Mouse (Mus musculus) cerebellum, adult 2 months (tissue): Measurements from ENCODE around the gene Rxfp3. TPM values are rescaled to one million over a fixed set of nuclear protein-coding genes. Genes with fewer than 3 reads are reported as not detected.

Source experiments
- DNase-seq, 2 experiments: peaks; one replicate each; pipeline ENCODE4 v3.0.0; 2021
- H3K27ac ChIP-seq: fragments of 200-500 bp; 2 replicates; pipeline ENCODE4 v1.5.1; 2012; ENCODE audit warnings: low read length, control low read depth, inconsistent platforms; ENCODE audit not compliant: insufficient read depth
- H3K27me3 ChIP-seq: fragments of 200-500 bp; 2 replicates; pipeline ENCODE4 v1.6.1; 2012; ENCODE audit warnings: inconsistent platforms, mild to moderate bottlenecking, low read length, moderate library complexity; ENCODE audit not compliant: control insufficient read depth, insufficient read depth
- H3K4me1 ChIP-seq: fragments of 200-500 bp; 2 replicates; pipeline ENCODE4 v1.6.1; 2011; ENCODE audit warnings: low read length; ENCODE audit not compliant: control insufficient read depth, insufficient read depth
- H3K4me3 ChIP-seq: fragments of 200-500 bp; replicated peaks from 2 replicates; pipeline ENCODE3; 2011; ENCODE audit warnings: mild to moderate bottlenecking, low read depth, low read length, control low read depth; ENCODE audit not compliant: insufficient read depth
- CTCF ChIP-seq: fragments of 200-500 bp; IDR thresholded peaks from 2 replicates; pipeline ENCODE4 v1.5.1; 2011; ENCODE audit warnings: low read depth, mild to moderate bottlenecking, control low read depth, low read length, moderate library complexity, borderline replicate concordance; ENCODE audit not compliant: insufficient read depth
- POLR2A ChIP-seq: fragments of 200-500 bp; IDR thresholded peaks from 2 replicates; pipeline ENCODE4 v1.6.1; 2011; ENCODE audit warnings: low read length, control low read depth, borderline replicate concordance; ENCODE audit not compliant: insufficient read depth
- WGBS: fragments of 180-500 bp; shearing (Covaris S2); methylation state at CpG from one replicate; pipeline ENCODE4 v1.1.7; 2018; 5-methylcytosine and 5-hydroxymethylcytosine counted together
- polyA plus RNA-seq: library from polyadenylated mRNA; depleted of rRNA; stranded (reverse); fragments of >200 nt; gene quantifications from 2 replicates; pipeline ENCODE4 v1.2.3, GENCODE M21; 2012

The Rxfp3 gene
- polyA plus RNA-seq, 1 experiment, result 0.33 TPM

DNA sequence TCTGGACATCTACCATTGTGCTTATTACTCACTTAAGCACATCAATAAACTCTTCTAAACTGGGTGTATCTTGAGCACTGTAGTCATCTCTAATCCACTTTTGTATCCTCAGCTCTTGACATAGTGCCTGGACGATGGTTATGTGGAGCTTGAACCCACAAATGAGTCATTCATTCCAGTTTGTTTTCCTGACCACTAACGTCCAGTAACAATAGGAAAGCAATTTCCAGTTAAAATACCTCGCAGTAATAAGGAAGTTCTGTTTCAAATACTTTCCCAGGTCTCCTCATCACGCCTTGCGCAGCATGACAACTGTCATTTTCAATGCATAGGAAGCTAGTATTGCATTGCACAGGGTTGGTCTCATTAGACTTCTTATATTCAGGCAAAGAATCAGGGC, 5.0 kb upstream of the Rxfp3 start:
- DNase-seq, result no peak
- no peak overlapping the region for H3K4me3 ChIP-seq
- H3K27me3 ChIP-seq, result no peaks in the 10 kb centered on the region
- 90% methylated on average over 5 of the region's 5 CpGs for WGBS
- no peaks in the 10 kb centered on the region for H3K4me1 ChIP-seq
- TF ChIP-seq POLR2A, result no peak
- TF ChIP-seq CTCF, result no peak
- no peak overlapping the region for H3K27ac ChIP-seq

GRCm38 (mm10) chr15:11041229-11041628, 3.4 kb upstream of the Rxfp3 start:
- Histone ChIP-seq H3K4me3 (no peak overlapping the region), H3K27ac (no peak overlapping the region), H3K27me3 (no peaks in the 10 kb centered on the region), H3K4me1 (no peaks in the 10 kb centered on the region; the same call in 1 of the 2 replicates)
- WGBS, result 22% methylated on average over 2 of the region's 2 CpGs
- TF ChIP-seq POLR2A (no peak), CTCF (no peak)
- DNase-seq, result no peak

DNA sequence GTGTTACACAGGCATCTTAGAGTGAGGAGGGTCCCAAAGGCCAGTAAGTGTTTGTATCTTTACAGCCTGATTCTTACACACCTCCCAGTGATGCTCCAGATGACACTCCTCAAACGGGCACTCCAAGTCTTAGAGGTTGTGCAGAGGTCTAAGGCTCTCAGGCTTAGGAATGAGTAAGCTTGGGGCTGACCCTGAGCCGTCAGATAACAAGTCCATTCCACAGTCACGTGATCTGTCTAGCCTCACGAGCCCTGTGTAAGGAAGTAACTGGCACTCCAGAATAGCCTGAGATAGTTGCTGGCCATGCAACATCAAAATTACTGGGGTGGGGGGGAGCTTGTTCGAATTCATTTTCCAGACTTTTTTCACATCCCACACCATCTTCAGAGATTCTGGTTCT, 2.3 kb upstream of the Rxfp3 start:
- H3K27ac ChIP-seq, result no peak overlapping the region
- no peak overlapping the region for H3K4me3 ChIP-seq
- no peaks in the 10 kb centered on the region; the same call in 1 of the 2 replicates for H3K4me1 ChIP-seq
- WGBS, result 79% methylated on average over 5 of the region's 5 CpGs
- no peaks in the 10 kb centered on the region; the same call in 1 of the 2 replicates for H3K27me3 ChIP-seq
- TF ChIP-seq CTCF, result no peak
- TF ChIP-seq POLR2A, result no peak
- no peak for DNase-seq

DNA sequence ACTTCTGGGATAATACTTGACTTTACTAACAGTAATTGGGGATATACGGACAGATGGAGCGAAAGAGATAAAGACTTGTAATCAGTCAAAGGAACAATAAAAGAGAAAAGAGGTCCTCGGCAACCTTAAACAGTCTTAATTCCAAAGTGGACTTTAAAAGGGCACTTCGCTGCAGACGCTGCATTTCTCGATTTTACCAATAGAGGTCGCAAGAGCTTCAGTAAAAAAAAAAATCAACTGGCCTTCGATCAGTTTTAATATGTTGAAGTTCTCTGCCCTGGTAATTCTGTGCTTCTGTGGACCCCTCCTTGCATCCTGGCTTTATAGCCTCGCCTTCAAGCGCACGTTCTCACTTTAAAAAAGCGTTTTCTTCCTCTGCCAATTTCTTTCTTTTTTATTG, 685 bp upstream of the Rxfp3 start:
- peak; percentile 24 to 26 for DNase-seq
- H3K27ac ChIP-seq, result no peak overlapping the region
- no peaks in the 10 kb centered on the region; the same call in 1 of the 2 replicates for H3K27me3 ChIP-seq
- H3K4me1 ChIP-seq, result no peaks in the 10 kb centered on the region; the same call in 1 of the 2 replicates
- H3K4me3 ChIP-seq, result no peak overlapping the region
- no peak for TF ChIP-seq POLR2A
- peak; percentile 40; the same call in 1 of the 2 replicates for TF ChIP-seq CTCF
- WGBS, result 2% methylated on average over 12 of the region's 12 CpGs

DNA sequence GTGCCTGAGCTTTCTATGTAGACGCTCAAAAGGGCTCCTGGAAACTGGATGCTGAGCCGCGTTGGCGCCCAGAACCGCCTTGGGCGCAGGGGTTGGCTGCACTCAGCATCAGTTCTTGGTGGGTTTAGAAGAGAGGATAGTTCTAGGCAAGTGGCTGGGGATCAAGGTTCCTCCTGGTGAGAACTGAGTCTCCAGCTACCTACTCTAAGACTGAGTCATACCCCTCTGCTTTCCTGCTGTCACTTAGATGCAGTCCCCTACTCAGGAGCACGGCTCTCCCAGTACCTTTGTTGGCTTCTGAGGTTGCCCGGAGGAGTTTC, 455 bp downstream of the Rxfp3 start:
- no peaks in the 10 kb centered on the region; the same call in 1 of the 2 replicates for H3K27me3 ChIP-seq
- no peak for DNase-seq
- no peaks in the 10 kb centered on the region; the same call in 1 of the 2 replicates for H3K4me1 ChIP-seq
- H3K27ac ChIP-seq, result no peak overlapping the region
- no peak overlapping the region for H3K4me3 ChIP-seq
- 2% methylated on average over 8 of the region's 8 CpGs for WGBS
- TF ChIP-seq POLR2A, result no peak
- no peak for TF ChIP-seq CTCF

DNA sequence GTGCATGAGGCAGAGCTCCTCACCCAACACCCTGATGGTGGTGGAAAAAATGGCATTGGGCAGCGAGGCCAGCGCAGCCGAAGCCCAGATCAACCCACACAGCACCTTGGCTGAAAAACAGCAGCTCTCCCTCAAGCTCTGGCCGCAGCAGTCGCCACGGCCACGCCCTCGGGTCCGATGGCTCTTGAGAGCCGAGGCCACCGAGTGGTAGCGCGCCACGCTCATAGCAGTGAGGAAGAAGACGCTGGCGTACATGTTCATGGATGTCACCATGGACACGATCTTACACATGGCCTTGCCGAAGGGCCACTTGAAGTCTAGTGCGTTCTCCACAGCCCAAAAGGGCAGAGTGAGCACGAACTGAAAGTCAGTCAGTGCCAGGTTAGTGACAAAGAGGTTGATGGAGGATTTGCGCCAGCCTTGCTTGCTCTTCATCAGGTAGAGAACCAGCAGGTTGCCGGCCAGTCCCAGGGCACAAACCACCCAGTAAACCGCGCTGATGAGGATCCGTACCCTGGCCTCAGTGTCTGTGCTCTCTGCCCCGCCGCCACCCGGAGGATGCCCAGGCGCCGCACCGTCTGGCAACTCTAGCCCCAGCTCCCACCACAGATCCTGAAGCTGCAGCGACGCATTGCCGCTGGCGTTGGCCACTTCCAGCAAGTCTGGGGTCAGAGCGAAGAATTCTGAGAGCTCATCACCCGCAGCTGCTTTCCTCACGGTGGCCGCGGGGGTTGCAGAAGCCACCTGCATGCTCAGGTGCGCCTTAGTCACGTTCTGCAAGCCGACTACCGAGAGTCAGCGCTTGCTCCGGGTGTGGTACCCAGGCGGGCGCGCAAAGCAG, 1.0 kb downstream of the Rxfp3 start:
- no peaks in the 10 kb centered on the region; the same call in 1 of the 2 replicates for H3K4me1 ChIP-seq
- H3K4me3 ChIP-seq, result peak overlapping the region; percentile 16
- peak in 1 of 2 experiments; percentile 6 for DNase-seq
- 2% methylated on average over 49 of the region's 49 CpGs for WGBS
- H3K27me3 ChIP-seq, result no peaks in the 10 kb centered on the region; the same call in 1 of the 2 replicates
- TF ChIP-seq CTCF (no peak), POLR2A (no peak)
- no peak overlapping the region for H3K27ac ChIP-seq

- Histone ChIP-seq H3K4me3 (no peak overlapping the region), H3K27ac (no peak overlapping the region), H3K4me1 (no peaks in the 10 kb centered on the region; the same call in 1 of the 2 replicates), H3K27me3 (no peaks in the 10 kb centered on the region; the same call in 1 of the 2 replicates)
- no peak for DNase-seq
- WGBS, result 4% methylated on average over 34 of the region's 34 CpGs
- no peak for TF ChIP-seq CTCF
- no peak for TF ChIP-seq POLR2A
Measured at GRCm38 (mm10) chr15:11035947-11036474, 1.8 kb downstream of the Rxfp3 start.

DNA sequence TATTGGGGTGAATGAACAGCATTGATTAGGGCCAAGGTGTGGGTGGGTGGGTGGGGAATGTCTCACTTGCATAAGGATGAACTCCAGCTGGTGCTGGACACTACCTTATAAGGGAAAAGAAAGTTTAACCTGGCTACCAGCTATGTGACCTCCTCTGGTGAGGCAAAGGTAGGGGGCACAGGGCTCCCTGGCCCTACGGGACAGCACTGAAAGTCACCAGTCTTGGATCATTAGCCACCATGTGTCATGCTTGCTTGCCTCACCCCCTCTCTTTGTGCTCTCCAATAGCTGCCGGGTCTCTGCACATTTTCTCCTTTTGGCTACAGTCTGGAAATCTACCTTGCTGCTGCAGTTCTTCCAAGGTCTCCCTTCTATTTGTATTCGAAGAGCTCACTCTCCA, 7.6 kb downstream of the Rxfp3 start:
- no peak for DNase-seq
- H3K4me1 ChIP-seq, result no peaks in the 10 kb centered on the region
- H3K27me3 ChIP-seq, result no peaks in the 10 kb centered on the region
- H3K4me3 ChIP-seq, result no peak overlapping the region
- H3K27ac ChIP-seq, result no peak overlapping the region
- 65% methylated on average over 3 of the region's 3 CpGs for WGBS
- TF ChIP-seq POLR2A (no peak), CTCF (no peak)
